Mouse (Mus musculus): ENCODE results near the gene Nck2. TPM values are rescaled to one million over a fixed set of nuclear protein-coding genes. Genes with fewer than 3 reads are reported as not detected.

The Nck2 gene
- polyA plus RNA-seq, 1 experiment from 2014 or later: 43.0 TPM

- H3K9me3 ChIP-seq (replicated peaks; ENCODE audit: low read length): no peaks in the 10 kb centered on the region
- H3K27ac ChIP-seq: no peak overlapping the region
- 90% methylated on average over 3 of the region's 3 CpGs for WGBS
- H3K4me3 ChIP-seq (replicated peaks; ENCODE audit: low read depth, low read length): no peak overlapping the region
- ATAC-seq (replicated peaks; ENCODE audit: low FRiP score, low read depth) (no peak), DNase-seq (ENCODE audit: low spot score) (no peak)
- H3K27me3 ChIP-seq (ENCODE audit: insufficient read depth, low read length): no peaks in the 10 kb centered on the region
- TF ChIP-seq CTCF (IDR thresholded peaks at IDR 0.05; ENCODE audit: low read depth): no peak
- no peak overlapping the region for H3K9ac ChIP-seq (ENCODE audit: low read depth, low read length)
- H3K4me1 ChIP-seq (replicated peaks; ENCODE audit: insufficient read depth, low read length): peaks cover 13% of the 10 kb centered on the region
- no peak overlapping the region for H3K4me2 ChIP-seq (ENCODE audit: low read length)
- no peaks in the 10 kb centered on the region for H3K36me3 ChIP-seq (ENCODE audit: insufficient read depth, low read length)
These were observed 33.6 kb downstream of the Nck2 start for GRCm38 (mm10) chr1:43477954-43478353.

GRCm38 (mm10) chr1:43485204-43485603, 40.8 kb downstream of the Nck2 start:
- no peak for ATAC-seq (replicated peaks; ENCODE audit: low FRiP score, low read depth)
- Histone ChIP-seq H3K27me3 (ENCODE audit: insufficient read depth, low read length) (no peaks in the 10 kb centered on the region), H3K27ac (no peak overlapping the region), H3K4me3 (replicated peaks; ENCODE audit: low read depth, low read length) (no peak overlapping the region), H3K9ac (ENCODE audit: low read depth, low read length) (no peak overlapping the region), H3K4me1 (replicated peaks; ENCODE audit: insufficient read depth, low read length) (peaks cover 25% of the 10 kb centered on the region), H3K4me2 (ENCODE audit: low read length) (no peak overlapping the region), H3K36me3 (ENCODE audit: insufficient read depth, low read length) (no peaks in the 10 kb centered on the region), H3K9me3 (replicated peaks; ENCODE audit: low read length) (no peaks in the 10 kb centered on the region)
- no peak for TF ChIP-seq CTCF (IDR thresholded peaks at IDR 0.05; ENCODE audit: low read depth)
- 87% methylated on average over 9 of the region's 9 CpGs for WGBS
- DNase-seq (ENCODE audit: low spot score): no peak

- DNase-seq (ENCODE audit: low spot score) (no peak), ATAC-seq (replicated peaks; ENCODE audit: low FRiP score, low read depth) (no peak)
- 36% methylated on average over 3 of the region's 3 CpGs for WGBS
- H3K27me3 ChIP-seq (ENCODE audit: insufficient read depth, low read length): no peaks in the 10 kb centered on the region
- no peak overlapping the region for H3K4me2 ChIP-seq (ENCODE audit: low read length)
- TF ChIP-seq CTCF (IDR thresholded peaks at IDR 0.05; ENCODE audit: low read depth): no peak
- no peaks in the 10 kb centered on the region for H3K9me3 ChIP-seq (replicated peaks; ENCODE audit: low read length)
- H3K36me3 ChIP-seq (ENCODE audit: insufficient read depth, low read length): no peaks in the 10 kb centered on the region
- H3K4me3 ChIP-seq (replicated peaks; ENCODE audit: low read depth, low read length): no peak overlapping the region
- H3K9ac ChIP-seq (ENCODE audit: low read depth, low read length): no peak overlapping the region
- peaks cover 25% of the 10 kb centered on the region for H3K4me1 ChIP-seq (replicated peaks; ENCODE audit: insufficient read depth, low read length)
- H3K27ac ChIP-seq: 0 out of 2 replicates have a peak overlapping the region, but pooled peaks have one; percentile 5
These were observed 42.1 kb downstream of the Nck2 start for GRCm38 (mm10) chr1:43486500-43486899.

GRCm38 (mm10) chr1:43486956-43487722, 42.8 kb downstream of the Nck2 start:
- H3K27me3 ChIP-seq (ENCODE audit: insufficient read depth, low read length): no peaks in the 10 kb centered on the region
- no peak overlapping the region for H3K4me3 ChIP-seq (replicated peaks; ENCODE audit: low read depth, low read length)
- WGBS: 36% methylated on average over 3 of the region's 3 CpGs
- H3K4me1 ChIP-seq (replicated peaks; ENCODE audit: insufficient read depth, low read length): peaks cover 25% of the 10 kb centered on the region
- peak; percentile 51 for DNase-seq (ENCODE audit: low spot score)
- no peaks in the 10 kb centered on the region for H3K36me3 ChIP-seq (ENCODE audit: insufficient read depth, low read length)
- no peak for ATAC-seq (replicated peaks; ENCODE audit: low FRiP score, low read depth)
- no peak overlapping the region for H3K4me2 ChIP-seq (ENCODE audit: low read length)
- TF ChIP-seq CTCF (IDR thresholded peaks at IDR 0.05; ENCODE audit: low read depth): no peak
- no peak overlapping the region for H3K27ac ChIP-seq
- no peaks in the 10 kb centered on the region for H3K9me3 ChIP-seq (replicated peaks; ENCODE audit: low read length)
- H3K9ac ChIP-seq (ENCODE audit: low read depth, low read length): no peak overlapping the region

- H3K27me3 ChIP-seq (ENCODE audit: insufficient read depth, low read length): no peaks in the 10 kb centered on the region
- H3K36me3 ChIP-seq (ENCODE audit: insufficient read depth, low read length): no peaks in the 10 kb centered on the region
- no peak overlapping the region for H3K4me3 ChIP-seq (replicated peaks; ENCODE audit: low read depth, low read length)
- ATAC-seq (replicated peaks; ENCODE audit: low FRiP score, low read depth) (no peak), DNase-seq (ENCODE audit: low spot score) (no peak)
- H3K9ac ChIP-seq (ENCODE audit: low read depth, low read length): no peak overlapping the region
- no peak overlapping the region for H3K4me2 ChIP-seq (ENCODE audit: low read length)
- H3K4me1 ChIP-seq (replicated peaks; ENCODE audit: insufficient read depth, low read length): peaks cover 25% of the 10 kb centered on the region
- TF ChIP-seq CTCF (IDR thresholded peaks at IDR 0.05; ENCODE audit: low read depth): no peak
- H3K9me3 ChIP-seq (replicated peaks; ENCODE audit: low read length): no peaks in the 10 kb centered on the region
- no peak overlapping the region for H3K27ac ChIP-seq
These were observed 44.9 kb downstream of the Nck2 start for GRCm38 (mm10) chr1:43489311-43489710.

GRCm38 (mm10) chr1:43491506-43492269, 47.3 kb downstream of the Nck2 start:
- 0 out of 2 replicates have a peak, but pooled peaks cover 13% of the 10 kb centered on the region for H3K4me1 ChIP-seq (replicated peaks; ENCODE audit: insufficient read depth, low read length)
- 89% methylated on average over 8 of the region's 8 CpGs for WGBS
- H3K4me2 ChIP-seq (ENCODE audit: low read length): no peak overlapping the region
- ATAC-seq (replicated peaks; ENCODE audit: low FRiP score, low read depth): no peak
- no peaks in the 10 kb centered on the region for H3K27me3 ChIP-seq (ENCODE audit: insufficient read depth, low read length)
- no peak overlapping the region for H3K4me3 ChIP-seq (replicated peaks; ENCODE audit: low read depth, low read length)
- no peak overlapping the region for H3K27ac ChIP-seq
- no peak for DNase-seq (ENCODE audit: low spot score)
- no peak for TF ChIP-seq CTCF (IDR thresholded peaks at IDR 0.05; ENCODE audit: low read depth)
- no peak overlapping the region for H3K9ac ChIP-seq (ENCODE audit: low read depth, low read length)
- no peaks in the 10 kb centered on the region for H3K9me3 ChIP-seq (replicated peaks; ENCODE audit: low read length)
- no peaks in the 10 kb centered on the region for H3K36me3 ChIP-seq (ENCODE audit: insufficient read depth, low read length)

All from kidney, postnatal 0 days (tissue).